Mouse (Mus musculus) embryonic fibroblast, embryonic 13.5 days (primary cell): ENCODE measurements around the gene Mcf2l.

ENCODE experiments used
- CTCF ChIP-seq: IDR thresholded peaks from 2 replicates; pipeline ENCODE4 v1.5.1; 2011; ENCODE audit warnings: mild to moderate bottlenecking, control low read depth, low read length, moderate library complexity, borderline replicate concordance; ENCODE audit not compliant: insufficient read depth
- POLR2A ChIP-seq: IDR thresholded peaks from 2 replicates; pipeline ENCODE4 v1.6.1; 2011; ENCODE audit warnings: low read depth, mild to moderate bottlenecking, control low read depth, low read length, moderate library complexity

DNA sequence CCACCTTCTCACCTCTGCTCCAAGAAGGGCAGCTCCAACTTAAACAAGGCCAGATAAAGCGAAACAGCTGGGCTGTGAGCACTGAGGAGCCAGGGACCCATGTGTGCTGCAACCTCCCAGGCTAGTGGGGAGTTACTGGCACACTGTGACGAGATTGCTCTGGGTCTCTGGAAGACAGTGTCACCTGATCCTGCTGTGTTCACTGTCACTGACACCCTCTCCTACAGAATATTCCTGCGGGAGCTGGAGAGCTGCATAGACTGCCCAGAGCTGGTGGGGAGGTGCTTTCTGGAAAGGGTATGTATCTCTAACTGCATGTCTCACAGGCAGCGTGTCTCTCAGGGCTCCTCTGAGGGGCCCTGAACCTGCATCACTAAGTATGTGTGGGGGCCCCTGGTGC is 133.9 kb downstream of the Mcf2l start:
- no peak for TF ChIP-seq CTCF
- no peak for TF ChIP-seq POLR2A
